Mouse (Mus musculus): ENCODE measurements at regions not wholly inside any gene's neighbourhood (a gene's known extent, or its start where the extent isn't known, plus 50 kb on each side); places are given as distances from the start of the nearest gene placed in this dataset.
A peak's percentile ranks its signal among the peaks of the same experiment; 100 is the strongest.

DNA sequence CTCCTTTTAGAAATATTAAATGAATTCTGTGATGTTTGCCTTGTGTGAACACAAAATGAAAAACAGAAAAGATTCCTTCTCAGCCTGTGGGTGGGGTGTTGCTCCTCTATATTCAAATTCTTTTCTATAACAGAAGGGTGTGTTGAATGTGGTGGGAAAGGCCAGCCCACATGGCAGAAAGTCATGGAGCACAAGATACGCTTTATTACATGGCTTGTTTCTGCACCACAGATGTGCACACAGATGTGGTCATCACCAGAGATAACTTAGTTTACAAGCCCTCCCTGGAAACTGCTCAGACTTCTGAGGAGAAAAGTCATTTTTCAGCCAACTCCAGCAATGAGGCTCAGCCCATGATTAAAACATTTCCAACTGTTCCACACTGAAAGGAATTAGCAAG lies 475.1 kb upstream of the Jag1 start:
- DNase-seq (ENCODE audit: low read depth, low spot score) = peak; percentile 74

DNA sequence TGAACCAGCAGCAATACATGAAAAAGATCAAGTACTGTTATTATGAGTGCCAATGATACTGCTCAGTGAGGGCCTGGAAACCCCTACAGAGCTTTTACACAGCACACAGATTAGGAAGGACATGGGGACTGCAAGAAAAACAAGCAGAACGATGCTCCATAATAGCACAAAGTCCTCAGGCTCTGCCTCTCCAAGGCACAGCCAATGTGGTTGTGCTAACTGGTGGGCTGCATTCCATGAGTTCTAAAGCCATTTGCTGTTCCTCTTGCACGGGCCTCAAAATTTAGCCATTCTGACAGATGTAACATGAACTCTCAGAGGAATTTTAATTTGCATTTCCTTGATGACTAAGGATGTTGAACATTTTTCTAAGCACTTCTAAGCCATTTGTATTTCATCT lies 465.0 kb upstream of the Jag1 start:
- no peak for DNase-seq (ENCODE audit: low read depth, low spot score)

DNA sequence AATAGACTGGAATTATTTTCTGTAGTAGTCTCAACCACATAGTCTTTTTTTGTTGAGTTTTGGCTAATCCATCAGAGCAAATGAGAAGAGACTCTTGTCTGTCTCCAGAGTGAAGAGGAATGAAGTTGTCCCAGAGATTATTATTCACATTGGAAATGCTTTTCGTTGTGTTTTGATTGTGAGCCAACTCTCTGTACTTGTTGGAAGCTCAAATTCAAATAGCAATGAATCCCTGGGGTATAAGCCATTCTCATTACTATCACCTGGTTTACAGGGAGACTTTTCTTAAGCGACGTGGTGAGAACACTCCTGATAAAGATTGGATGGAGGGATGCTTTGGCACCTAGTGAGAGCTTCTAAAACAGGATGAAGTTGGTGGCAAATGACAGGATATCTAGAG lies 459.3 kb upstream of the Jag1 start:
- DNase-seq (ENCODE audit: low read depth, low spot score) = peak; percentile 55

DNA sequence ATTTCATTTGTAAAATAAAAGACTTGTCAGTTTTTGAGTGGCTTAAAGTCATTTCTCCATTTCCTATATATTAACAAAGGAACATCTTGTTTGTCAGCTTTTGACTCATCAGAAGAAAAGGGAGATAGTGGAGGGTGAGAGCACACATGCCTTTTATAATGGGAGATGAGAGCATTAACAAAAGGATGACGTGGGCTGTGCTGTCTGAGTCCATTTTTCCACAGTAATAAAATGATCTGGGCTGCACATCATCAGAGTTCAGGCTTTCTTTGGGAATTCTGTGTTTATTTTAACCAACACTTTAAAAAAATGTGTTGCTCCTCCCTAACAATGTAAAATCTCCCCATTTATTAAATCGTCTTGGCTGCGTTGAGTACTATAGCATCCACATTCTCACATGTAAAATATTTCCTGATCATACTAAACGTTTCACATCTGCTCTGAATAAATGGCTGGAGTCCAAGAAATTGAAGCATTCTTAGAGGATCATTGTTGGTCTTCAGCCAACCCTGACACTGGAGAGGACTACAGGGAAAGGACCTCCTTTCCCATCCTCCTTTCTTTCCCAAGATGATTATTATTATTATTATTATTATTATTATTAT lies 458.5 kb upstream of the Jag1 start:
- peak; percentile 59 for DNase-seq (ENCODE audit: low read depth, low spot score)

DNA sequence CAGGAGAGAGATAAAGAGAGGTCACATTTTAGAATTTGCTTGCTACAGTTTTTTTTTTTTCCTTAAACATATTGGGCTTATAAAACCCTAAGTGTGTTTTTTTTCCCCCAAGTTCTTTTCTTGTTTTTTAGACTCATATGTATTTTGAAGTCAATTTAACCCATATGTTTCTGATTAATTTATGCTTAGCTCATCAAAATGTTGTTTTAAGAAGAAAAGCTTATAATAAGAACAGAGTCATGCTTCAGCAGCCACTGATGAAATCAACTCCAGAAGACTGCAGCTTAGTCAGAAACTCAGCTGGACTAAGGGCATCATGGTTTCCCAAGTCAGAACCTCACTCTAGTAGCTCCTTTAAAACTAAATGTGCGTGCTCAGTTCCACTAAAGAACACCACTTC lies 454.7 kb upstream of the Jag1 start:
- DNase-seq (ENCODE audit: low read depth, low spot score) = no peak

DNA sequence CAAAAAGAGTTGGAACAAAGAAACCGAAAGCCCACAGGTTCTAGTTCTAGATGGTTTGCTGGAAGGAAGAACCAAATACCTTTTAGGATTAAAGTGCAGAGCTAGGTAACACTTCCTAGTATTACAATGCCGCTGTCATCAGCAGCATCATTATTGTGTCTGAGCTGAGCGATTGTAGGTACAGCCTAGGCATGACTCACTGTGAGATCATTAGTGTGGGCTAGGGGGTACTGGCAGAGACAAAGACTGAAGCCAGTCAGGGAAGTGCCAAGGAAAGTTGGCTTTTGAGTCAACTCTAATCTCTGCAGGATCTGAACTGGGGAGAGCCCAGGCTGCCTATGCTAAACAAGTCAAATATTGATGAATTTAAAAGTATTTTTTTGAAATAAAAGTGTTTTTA lies 450.2 kb upstream of the Jag1 start:
- no peak for DNase-seq (ENCODE audit: low read depth, low spot score)

DNA sequence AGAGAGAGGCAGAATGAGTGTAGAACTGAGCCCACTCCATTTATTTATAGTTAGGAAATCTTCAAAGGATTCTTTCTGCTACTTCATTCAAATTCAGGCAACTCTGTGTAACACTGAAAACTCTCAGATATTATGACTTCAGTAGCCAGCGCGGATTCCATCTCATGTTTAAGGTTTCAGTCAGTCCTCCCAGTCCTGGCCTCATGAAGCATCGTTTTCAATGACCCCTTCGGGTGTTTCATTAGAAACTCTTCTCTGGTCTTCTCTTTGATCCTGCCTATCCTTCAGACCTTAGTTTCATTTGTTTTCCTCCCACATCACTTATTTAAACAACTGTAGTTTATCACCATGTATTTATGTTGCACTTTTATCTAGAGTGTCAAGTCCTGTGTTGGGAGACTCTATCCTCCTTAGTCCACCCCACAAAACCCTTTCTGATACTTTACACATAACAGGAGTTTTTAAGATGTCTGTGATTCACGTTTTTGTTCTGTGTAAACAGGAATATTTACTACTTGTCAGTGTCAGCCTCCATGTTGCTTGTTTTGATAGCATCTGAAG lies 447.7 kb upstream of the Jag1 start:
- no peak for DNase-seq (ENCODE audit: low read depth, low spot score)

DNA sequence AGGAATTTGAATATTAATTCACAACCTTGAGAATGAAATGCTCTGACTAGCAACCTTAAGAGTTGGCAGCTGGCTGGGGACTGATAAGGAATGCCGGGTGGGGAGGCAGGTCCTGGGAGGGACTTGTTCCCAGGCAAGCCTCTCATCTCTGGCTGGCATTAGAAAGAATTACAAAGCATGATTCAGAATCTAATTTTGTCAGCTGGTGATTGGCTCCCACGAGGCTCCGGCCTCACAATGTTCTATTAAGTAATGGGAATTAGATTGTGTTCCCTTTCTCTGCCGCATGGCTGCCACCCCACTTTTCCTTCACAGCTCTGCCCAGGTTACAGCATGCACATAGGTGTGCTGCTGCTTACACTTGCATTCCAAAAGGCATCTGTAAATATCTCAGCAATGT lies 443.9 kb upstream of the Jag1 start:
- peak; percentile 33 for DNase-seq (ENCODE audit: low read depth, low spot score)

DNA sequence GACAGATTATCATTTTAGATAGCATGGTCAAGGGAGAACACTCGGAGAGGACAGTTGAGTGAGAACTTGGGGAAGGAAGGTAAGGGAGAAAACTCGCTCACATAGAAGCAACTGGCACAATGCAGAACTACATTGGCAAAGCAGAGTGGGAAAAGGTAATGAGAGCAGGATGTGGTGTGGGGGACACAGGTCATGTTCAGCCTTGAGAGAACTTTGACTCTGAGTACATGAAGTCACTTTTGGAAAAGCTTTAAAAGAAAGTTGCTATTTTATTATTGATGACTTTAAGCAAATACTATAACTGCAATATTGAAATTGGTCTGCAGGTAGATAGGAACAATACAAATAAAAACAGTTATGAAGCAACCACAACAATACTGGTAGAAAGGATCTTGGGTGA lies 437.4 kb upstream of the Jag1 start:
- no peak for DNase-seq (ENCODE audit: low read depth, low spot score)

DNA sequence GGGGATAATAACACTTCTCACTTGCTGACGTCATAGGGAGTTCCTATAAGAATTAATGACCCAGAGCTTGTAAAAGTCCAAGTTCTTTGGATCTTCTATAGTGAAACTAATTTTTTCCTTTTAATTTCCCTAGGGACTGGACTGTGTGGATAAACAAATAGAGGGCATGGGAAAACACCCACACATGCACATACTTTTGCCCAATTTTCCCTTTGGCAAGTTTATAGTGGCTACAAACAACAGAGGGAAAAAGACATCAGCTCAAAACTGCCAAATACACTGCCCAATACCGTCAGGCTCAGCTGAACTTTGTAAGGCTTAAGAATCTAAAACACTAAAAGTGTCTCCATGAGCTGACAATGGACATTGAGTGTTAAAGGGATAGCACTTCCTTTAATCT lies 420.1 kb upstream of the Jag1 start:
- DNase-seq (ENCODE audit: low read depth, low spot score) = no peak

DNA sequence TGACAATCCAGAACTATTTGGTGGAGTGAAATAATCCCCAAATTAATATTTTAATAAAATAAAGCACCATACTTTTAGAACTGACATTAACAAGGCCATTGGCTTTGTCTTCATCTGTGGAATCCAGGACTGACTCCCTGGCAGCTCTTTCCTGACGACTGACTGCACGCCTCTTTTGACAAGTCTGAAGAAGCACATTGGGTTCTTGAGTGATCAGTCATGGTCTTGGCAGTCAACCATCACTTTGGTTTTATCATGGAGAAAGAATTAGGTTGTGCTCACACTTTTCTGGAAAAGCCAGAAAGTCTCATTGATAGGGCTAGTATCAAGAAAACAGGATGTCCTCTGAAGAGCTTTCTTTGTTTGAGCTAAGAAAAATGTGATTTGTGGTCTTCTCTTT lies 399.8 kb upstream of the Jag1 start:
- DNase-seq (ENCODE audit: low read depth, low spot score) = peak; percentile 28

DNA sequence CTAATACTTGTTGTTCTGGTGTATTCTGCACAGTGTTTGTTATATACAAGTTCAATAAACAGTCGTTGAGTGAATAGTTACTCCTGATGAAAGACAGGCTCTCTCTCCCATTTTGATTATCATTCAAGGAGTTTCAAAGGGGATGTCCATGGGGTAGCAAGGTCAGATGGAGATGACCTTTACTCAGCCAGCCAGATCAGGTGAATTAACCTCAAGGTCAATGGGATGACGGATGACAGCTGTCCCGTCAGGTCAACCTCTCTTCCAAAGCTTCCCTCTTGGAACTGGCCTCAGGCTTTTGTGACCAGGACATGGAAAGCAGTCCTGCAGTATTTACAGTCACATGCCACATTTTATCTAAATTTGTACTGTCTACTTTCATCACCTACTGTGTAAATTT lies 398.6 kb upstream of the Jag1 start:
- no peak for DNase-seq (ENCODE audit: low read depth, low spot score)

DNA sequence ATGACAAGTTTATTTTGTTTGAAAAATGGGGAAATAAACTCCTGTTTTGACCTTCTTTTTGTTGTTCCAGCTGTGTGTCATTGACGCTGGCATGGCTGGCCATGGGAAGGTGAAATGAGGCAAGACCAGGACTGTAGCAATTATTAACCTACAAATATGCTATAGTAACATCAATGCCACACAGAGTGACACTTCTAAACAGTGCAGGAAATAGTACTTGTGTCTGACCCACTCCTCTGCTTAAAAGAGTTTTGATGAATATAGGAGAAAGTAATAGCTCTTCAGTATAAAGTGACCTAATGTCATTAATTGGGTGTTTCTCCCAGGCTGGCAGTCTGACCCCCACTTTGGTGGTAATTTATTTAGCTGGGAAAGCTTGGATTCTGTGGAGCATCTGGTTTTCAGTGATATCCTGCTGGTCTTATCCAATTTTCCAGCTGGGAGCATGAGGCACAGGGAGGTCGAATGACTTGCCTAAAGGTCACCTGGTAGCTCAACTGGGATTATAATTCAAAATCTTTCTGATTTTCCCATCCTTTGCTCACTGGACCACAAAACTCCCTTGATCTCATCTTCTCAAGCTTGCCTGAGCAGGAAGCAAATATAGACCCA lies 397.6 kb upstream of the Jag1 start:
- DNase-seq (ENCODE audit: low read depth, low spot score) = peak; percentile 3

DNA sequence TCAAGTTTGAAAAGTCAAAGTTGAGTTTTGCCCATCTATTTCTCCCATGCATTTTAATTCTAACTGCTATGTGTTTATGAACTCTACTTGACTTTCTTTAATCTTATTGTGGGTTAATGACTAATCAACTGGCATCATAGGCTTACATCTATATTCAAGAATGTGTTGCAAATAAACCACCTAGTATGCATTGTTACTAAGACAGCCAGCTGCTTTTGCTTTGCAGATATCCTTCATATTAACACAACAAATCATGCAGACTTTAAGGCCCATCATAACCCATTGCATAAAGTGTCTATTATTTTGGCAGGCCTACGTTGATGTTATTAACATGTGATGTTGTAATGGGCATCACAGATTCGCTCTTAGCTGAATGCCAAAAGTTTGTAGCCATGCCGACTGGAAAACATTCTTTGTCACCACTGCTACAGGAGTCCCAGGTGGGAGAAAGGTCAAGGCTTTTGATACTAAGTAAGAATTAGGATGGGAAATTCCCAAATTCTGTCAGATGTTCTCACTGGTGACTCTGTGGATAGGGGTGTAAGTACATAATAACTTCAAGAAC lies 394.3 kb upstream of the Jag1 start:
- DNase-seq (ENCODE audit: low read depth, low spot score) = peak; percentile 32

DNA sequence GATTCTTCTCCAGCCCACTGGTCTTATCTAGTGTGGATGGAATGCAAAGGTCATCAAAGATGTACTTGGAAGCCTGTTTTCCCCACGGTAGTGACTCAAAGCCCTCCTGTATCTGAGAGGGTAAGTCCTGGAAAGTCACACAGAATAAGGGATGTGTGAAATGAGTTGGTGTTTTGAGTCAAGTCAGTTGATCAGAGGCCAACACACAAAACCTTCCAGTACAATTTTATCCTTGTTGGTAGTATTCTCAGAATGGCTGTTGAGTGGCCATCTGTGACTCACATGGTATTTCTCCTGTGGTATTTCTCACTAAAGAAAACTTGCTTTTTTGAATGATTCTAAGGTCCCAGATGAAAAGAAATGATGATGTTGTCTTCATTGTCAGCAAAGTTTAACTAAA lies 384.8 kb upstream of the Jag1 start:
- peak; percentile 18 for DNase-seq (ENCODE audit: low read depth, low spot score)

DNA sequence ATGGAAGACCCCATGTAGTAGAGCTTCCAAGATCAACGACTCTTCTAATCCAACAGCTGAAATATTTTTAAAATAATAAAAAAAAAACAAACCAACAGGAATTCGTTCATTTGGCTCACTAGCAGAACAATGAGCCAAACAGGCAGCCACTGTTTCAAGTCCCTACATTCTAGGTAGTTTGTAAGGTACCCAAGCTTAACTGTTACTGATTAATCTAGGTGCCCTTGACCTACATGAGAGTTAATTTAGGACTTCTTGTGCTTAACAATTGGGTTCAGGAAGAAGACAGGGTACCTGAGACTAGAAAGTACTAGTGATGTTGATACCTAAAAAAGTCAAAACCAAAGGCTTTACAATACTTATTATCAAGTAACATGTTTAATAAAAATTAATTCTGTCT lies 381.2 kb upstream of the Jag1 start:
- no peak for DNase-seq (ENCODE audit: low read depth, low spot score)

DNA sequence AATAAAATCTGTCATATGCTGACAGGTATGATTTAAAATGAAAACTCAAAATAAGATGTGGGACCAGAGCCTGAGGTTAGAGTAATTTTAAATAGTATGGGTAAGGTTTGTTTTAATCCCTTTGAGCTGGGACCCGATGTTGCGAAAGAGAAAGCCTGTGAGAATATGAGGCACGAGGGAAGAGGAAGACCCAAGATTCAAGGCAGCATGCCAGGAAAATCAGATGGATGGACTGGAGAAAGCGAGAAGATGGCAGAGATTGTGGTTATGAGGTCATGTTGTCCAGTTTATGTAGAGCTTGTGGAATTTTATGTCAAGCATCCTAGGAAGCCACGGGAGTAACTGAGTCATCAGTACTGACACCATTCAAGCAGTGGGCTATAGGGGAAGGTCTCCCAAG lies 377.2 kb upstream of the Jag1 start:
- DNase-seq (ENCODE audit: low read depth, low spot score) = peak; percentile 28

DNA sequence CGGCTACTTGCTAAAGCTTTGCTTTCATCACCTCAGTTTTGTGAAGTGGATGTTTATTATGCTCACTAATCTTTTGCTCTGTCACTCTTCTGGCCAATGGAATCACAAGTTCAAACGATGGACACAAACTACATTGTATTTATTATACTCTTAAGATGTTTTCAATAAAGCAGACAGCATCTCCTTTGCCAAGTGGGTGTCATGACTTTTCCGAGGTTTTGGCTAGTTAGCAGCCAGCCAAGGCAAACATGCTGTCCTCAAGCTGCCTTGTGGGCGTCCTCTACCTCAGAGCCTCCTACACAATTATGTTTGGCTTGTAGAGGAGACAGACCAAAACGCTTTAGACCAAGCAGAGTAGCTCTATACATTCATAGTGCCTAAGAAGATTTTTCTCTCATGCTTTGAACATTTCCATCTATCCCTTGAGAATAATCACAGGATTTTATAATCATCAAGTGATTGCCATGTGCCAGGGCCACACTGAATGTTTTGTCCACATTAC lies 372.8 kb upstream of the Jag1 start:
- DNase-seq (ENCODE audit: low read depth, low spot score) = peak; percentile 10

DNA sequence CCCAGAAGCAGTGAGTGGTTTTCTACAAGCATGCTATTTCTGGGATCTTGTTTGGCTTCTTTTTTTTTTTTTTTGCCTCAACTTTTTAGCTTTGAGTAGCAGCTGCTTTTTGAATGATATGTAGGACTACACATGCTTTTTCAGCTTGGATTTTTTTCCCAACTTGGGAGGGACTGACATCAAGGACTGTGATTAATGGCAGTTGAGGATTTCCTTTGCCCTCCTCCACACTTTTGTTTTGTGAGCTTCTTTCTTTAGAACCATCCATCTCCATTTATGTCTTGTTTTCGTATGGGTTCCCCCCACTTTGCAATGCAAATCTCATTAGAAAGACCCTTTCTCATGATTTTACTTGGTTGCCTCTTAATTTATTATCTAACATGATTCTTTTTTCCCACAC lies 352.3 kb upstream of the Jag1 start:
- no peak for DNase-seq (ENCODE audit: low read depth, low spot score)

DNA sequence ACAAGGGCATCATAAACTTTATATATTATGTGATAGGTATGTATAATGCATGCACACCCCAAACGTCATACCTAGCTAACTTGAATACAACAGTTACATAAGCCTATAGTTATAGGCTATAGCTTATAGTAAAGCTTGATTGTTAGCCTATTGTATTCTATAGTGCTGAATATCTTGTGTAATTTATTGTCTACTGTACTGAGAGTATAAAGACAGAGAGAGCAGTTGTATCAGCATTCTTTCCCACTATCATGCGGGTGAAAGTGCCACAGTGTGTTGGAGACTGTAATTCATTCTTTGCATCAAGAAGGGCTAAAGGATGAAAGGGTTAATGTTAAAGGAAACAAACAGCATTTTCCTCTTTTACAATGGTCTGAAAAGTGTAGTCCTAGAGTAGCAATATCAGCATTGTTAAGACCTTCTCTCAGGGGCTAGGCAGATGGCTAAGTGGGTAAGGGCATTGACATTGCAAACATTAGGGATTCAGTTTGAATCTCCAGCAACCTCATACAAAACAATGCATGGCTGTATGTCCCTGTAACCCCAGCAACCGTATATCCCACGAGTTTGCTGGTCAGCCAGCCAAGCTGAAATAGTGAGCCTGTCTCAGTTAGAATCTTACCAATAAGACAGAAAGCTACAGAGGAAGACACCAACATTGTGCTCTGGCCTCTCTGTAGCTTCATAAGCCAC lies 340.8 kb upstream of the Jag1 start:
- DNase-seq (ENCODE audit: low read depth, low spot score) = no peak

DNA sequence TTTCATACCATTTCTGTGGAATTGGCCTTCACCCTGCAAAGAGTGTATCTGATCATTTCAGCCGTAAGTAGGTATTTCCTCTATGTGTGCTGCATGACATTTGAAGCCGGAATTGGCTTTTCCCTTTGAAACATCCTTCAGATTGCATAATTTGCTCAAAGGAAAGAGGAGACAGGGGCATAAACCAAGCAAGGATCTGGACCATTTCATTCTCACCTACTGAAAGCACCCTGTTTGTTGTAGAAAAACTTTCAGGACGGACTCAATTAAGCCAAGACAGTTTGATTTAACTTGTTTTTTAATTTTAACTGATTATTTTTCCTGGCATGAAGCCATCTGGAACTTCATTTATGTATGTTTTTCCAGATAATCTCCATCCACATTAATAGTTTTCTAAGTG lies 340.0 kb upstream of the Jag1 start:
- DNase-seq (ENCODE audit: low read depth, low spot score) = no peak

DNA sequence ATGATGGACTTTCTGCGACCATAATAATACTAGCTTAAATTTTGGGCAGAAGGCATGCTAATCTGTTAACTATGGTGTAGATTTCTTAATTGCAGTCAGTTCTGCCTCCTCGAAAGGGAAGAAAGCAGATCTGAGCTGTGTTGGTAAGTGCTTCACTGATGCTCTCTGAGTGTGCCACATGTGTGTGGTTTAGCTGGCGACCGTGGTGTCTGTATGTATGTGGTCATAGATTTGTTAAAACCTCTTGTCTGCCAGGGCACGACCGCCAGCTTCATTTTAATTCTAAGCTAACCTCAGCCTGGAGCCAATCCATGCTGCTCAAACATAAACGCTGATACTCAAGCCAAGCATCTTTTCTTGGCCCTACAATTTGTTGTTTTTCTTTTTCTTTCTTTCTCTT lies 330.5 kb upstream of the Jag1 start:
- no peak for DNase-seq (ENCODE audit: low read depth, low spot score)

DNA sequence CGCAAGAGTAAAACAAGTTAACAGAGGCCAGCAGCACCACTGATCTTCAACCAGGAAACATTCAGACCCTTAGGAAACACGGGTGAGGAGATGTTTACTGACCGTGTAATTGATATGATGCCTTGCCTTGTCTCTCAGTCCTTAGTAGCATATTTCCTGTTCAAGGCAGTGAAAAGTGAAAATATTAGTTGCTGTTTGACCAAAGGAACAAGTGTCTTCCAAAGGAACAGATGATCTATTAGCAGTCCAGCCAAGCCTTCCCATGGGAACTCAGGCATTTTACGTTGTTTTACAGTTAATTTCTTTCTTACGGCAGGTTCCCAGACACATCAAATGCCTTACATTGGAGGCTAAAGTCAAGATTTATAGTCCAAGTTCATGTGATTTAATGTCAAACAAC lies 321.3 kb upstream of the Jag1 start:
- DNase-seq (ENCODE audit: low read depth, low spot score) = peak; percentile 29
